Mouse (Mus musculus): ENCODE data around the gene Ren1.

Gene Ren1

GRCm38 (mm10) chr1:133377547-133377946 lies 27.2 kb downstream of the Ren1 start:
- no peak for DNase-seq (ENCODE audit: low spot score in 2 of 2)

GRCm38 (mm10) chr1:133379254-133379985 lies 29.1 kb downstream of the Ren1 start:
- no peak for DNase-seq (ENCODE audit: low spot score in 2 of 2)

GRCm38 (mm10) chr1:133379986-133380320 lies 29.6 kb downstream of the Ren1 start:
- DNase-seq (ENCODE audit: low spot score in 2 of 2), result no peak

GRCm38 (mm10) chr1:133380347-133381065 lies 30.2 kb downstream of the Ren1 start:
- DNase-seq (ENCODE audit: low spot score in 2 of 2), result peak in 1 of 2 experiments; percentile 24

- DNase-seq (ENCODE audit: low spot score in 2 of 2), result peak in 1 of 2 experiments; percentile 28
Observed at GRCm38 (mm10) chr1:133382008-133382407, 31.7 kb downstream of the Ren1 start.

- no peak for DNase-seq (ENCODE audit: low spot score in 2 of 2)
Observed at GRCm38 (mm10) chr1:133382552-133383155, 32.3 kb downstream of the Ren1 start.

GRCm38 (mm10) chr1:133383157-133383783 lies 33.0 kb downstream of the Ren1 start:
- DNase-seq (ENCODE audit: low spot score in 2 of 2), result no peak

GRCm38 (mm10) chr1:133385506-133385905 lies 35.2 kb downstream of the Ren1 start:
- peak; percentile 42 to 68 for DNase-seq (ENCODE audit: low spot score in 2 of 2)

- DNase-seq (ENCODE audit: low spot score in 2 of 2), result no peak
Observed at GRCm38 (mm10) chr1:133386209-133386608, 35.9 kb downstream of the Ren1 start.

- no peak for DNase-seq (ENCODE audit: low spot score in 2 of 2)
Observed at GRCm38 (mm10) chr1:133387539-133388268, 37.4 kb downstream of the Ren1 start.

GRCm38 (mm10) chr1:133394702-133395101 lies 44.4 kb downstream of the Ren1 start:
- no peak for DNase-seq (ENCODE audit: low spot score in 2 of 2)

- no peak for DNase-seq (ENCODE audit: low spot score in 2 of 2)
Observed at GRCm38 (mm10) chr1:133396693-133397092, 46.4 kb downstream of the Ren1 start.

- no peak for DNase-seq (ENCODE audit: low spot score in 2 of 2)
Observed at GRCm38 (mm10) chr1:133397094-133397482, 46.8 kb downstream of the Ren1 start.

GRCm38 (mm10) chr1:133397483-133398237 lies 47.4 kb downstream of the Ren1 start:
- DNase-seq (ENCODE audit: low spot score in 2 of 2), result no peak

GRCm38 (mm10) chr1:133400014-133400725 lies 49.9 kb downstream of the Ren1 start:
- no peak for DNase-seq (ENCODE audit: low spot score in 2 of 2)

- DNase-seq (ENCODE audit: low spot score in 2 of 2), result no peak
Observed at GRCm38 (mm10) chr1:133404005-133404404, 53.7 kb downstream of the Ren1 start.

- DNase-seq (ENCODE audit: low spot score in 2 of 2), result no peak
Observed at GRCm38 (mm10) chr1:133406614-133407013, 56.3 kb downstream of the Ren1 start.

- no peak for DNase-seq (ENCODE audit: low spot score in 2 of 2)
Observed at GRCm38 (mm10) chr1:133407436-133407835, 57.1 kb downstream of the Ren1 start.

- no peak for DNase-seq (ENCODE audit: low spot score in 2 of 2)
Observed at GRCm38 (mm10) chr1:133408321-133408720, 58.0 kb downstream of the Ren1 start.

- no peak for DNase-seq (ENCODE audit: low spot score in 2 of 2)
Observed at GRCm38 (mm10) chr1:133408880-133409516, 58.7 kb downstream of the Ren1 start.

Measured in natural killer cell, adult 2 months (primary cell).